Mouse (Mus musculus): ENCODE data around the gene Grifin. TPM values are rescaled to one million over a fixed set of nuclear protein-coding genes. Genes with fewer than 3 reads are reported as not detected.

Grifin gene
- polyA plus RNA-seq, 1 experiment from 2014 or later: not detected

DNA sequence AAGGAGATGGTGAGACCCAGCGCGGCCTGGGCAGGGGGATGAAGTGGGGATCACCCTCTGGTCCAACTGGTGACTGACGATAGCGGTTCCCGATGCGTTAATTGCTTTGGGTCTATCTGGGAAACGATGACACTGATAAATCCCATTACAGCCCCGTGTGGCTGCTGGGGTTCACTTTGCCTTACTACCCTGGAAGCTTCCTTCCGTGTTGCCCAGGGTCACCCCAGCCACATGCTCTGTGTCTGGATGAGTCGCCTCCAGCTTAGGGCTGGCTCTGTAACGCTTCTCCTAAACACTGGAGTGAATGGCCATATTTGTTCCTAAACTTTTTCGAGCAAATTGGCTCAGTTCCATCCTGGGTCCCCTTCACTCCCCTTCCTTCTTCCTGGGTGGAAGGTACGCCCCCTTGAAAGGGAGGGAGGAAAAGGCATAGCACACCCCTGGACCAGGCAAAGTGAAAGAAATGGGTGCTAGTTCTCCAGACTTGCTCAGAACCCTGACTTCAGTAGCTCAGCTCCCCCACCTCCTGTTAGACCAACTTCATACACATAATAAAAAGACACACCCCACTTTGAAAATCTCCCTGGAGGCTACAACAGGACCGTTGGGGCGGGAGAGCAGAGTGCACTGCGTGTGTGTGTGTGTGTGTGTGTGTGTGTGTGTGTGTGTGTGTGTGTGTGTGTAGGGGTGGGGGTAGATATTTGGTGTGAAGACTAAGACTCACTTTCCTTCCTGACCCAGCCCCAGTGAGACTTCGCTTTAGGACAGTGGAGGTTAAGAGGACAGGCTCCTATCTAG is 43.2 kb upstream of the Grifin start:
- Histone ChIP-seq H3K27ac (ENCODE audit: low read depth, low read length) (peak overlapping the region; percentile 98), H3K4me2 (ENCODE audit: low read depth) (peak overlapping the region; percentile 81), H3K9ac (ENCODE audit: low read length) (peak overlapping the region; percentile 85), H3K4me3 (ENCODE audit: low read depth, low read length) (peak overlapping the region; percentile 68), H3K4me1 (ENCODE audit: control insufficient read depth, insufficient read depth, low read length) (peaks cover 49% of the 10 kb centered on the region), H3K36me3 (ENCODE audit: control insufficient read depth, insufficient read depth, low read length) (no peaks in the 10 kb centered on the region; the same call in none of the 2 replicates), H3K27me3 (ENCODE audit: control insufficient read depth, insufficient read depth, low read length) (no peaks in the 10 kb centered on the region), H3K9me3 (ENCODE audit: control insufficient read depth, low read length) (no peaks in the 10 kb centered on the region)
- WGBS: under 1% methylated on average over 16 of the region's 17 CpGs
- ATAC-seq (ENCODE audit: insufficient read depth, low FRiP score, low TSS enrichment) (no peak), DNase-seq (ENCODE audit: low spot score) (peak; percentile 46)

DNA sequence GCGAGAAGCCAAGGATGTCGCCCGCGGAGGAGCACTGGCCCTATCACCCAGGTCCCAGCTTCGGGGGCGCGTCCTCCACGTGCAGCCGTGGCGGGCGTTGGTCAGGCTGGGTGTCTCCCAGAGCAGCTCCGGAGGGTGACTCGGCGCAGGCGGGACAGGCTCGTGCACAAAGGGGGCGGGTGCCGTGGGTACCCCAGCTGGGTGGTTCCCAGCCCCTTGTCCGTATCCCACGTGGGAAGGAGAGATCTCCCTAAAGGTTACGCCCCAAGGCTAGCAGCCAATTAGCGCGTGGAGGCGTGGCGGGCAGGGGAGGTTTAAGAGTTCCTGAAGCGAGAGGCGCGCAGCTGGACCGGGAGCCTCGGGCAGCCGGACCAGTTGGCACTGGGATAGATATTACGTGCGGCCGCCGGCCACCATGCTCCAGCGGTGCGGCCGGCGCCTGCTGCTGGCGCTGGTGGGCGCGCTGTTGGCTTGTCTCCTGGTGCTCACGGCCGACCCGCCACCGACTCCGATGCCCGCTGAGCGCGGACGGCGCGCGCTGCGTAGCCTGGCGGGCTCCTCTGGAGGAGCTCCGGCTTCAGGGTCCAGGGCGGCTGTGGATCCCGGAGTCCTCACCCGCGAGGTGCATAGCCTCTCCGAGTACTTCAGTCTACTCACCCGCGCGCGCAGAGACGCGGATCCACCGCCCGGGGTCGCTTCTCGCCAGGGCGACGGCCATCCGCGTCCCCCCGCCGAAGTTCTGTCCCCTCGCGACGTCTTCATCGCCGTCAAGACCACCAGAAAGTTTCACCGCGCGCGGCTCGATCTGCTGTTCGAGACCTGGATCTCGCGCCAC is 42.3 kb upstream of the Grifin start, which contains the start of gene Lfng:
Lfng (plus strand) TSS at position 320 of the 835 bp plus-strand sequence.
- Histone ChIP-seq H3K36me3 (ENCODE audit: control insufficient read depth, insufficient read depth, low read length) (no peaks in the 10 kb centered on the region; the same call in 1 of the 2 replicates), H3K4me1 (ENCODE audit: control insufficient read depth, insufficient read depth, low read length) (peaks cover 45% of the 10 kb centered on the region), H3K9ac (ENCODE audit: low read length) (peak within 1 kb of the TSS; percentile 85), H3K4me2 (ENCODE audit: low read depth) (peak within 1 kb of the TSS; percentile 81), H3K27me3 (ENCODE audit: control insufficient read depth, insufficient read depth, low read length) (no peaks in the 10 kb centered on the region), H3K9me3 (ENCODE audit: control insufficient read depth, low read length) (no peaks in the 10 kb centered on the region), H3K27ac (ENCODE audit: low read depth, low read length) (peak within 1 kb of the TSS; percentile 98), H3K4me3 (ENCODE audit: low read depth, low read length) (peak within 1 kb of the TSS; percentile 68)
- ATAC-seq (ENCODE audit: insufficient read depth, low FRiP score, low TSS enrichment): peak; percentile 59
- DNase-seq (ENCODE audit: low spot score): peak; percentile 94
- WGBS: under 1% methylated on average over 86 of the region's 91 CpGs

GRCm38 (mm10) chr5:140606386-140606785 is 41.5 kb upstream of the Grifin start:
- Histone ChIP-seq H3K27me3 (ENCODE audit: control insufficient read depth, insufficient read depth, low read length) (no peaks in the 10 kb centered on the region), H3K4me2 (ENCODE audit: low read depth) (peak overlapping the region; percentile 81), H3K9ac (ENCODE audit: low read length) (peak overlapping the region; percentile 52), H3K27ac (ENCODE audit: low read depth, low read length) (no peak overlapping the region), H3K36me3 (ENCODE audit: control insufficient read depth, insufficient read depth, low read length) (no peaks in the 10 kb centered on the region), H3K4me3 (ENCODE audit: low read depth, low read length) (peak overlapping the region; percentile 68), H3K4me1 (ENCODE audit: control insufficient read depth, insufficient read depth, low read length) (peaks cover 37% of the 10 kb centered on the region), H3K9me3 (ENCODE audit: control insufficient read depth, low read length) (no peaks in the 10 kb centered on the region)
- DNase-seq (ENCODE audit: low spot score): peak; percentile 56
- ATAC-seq (ENCODE audit: insufficient read depth, low FRiP score, low TSS enrichment): no peak
- WGBS: under 1% methylated on average over 23 of the region's 23 CpGs

DNA sequence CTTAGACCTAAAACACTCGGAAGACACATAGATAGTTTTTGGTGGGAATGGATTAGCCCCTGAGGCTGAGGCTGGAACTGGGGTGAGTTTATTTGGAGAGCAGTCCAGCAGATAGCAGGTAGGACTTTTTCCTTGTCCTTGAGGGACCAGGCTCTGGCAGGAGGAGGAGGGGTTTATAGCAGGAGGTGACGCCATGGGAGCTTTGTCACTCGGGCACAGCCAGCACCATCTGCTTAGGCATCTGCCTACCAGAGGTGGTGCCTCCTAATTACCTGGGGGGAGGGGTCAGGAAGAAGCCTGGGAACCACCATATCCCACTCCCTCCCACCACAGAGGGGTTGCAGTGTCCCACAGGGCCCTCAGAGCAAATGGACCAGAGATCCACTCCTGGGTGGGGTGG is 40.4 kb upstream of the Grifin start:
- Histone ChIP-seq H3K4me1 (ENCODE audit: control insufficient read depth, insufficient read depth, low read length) (peaks cover 25% of the 10 kb centered on the region), H3K4me3 (ENCODE audit: low read depth, low read length) (no peak overlapping the region), H3K9ac (ENCODE audit: low read length) (no peak overlapping the region), H3K27me3 (ENCODE audit: control insufficient read depth, insufficient read depth, low read length) (no peaks in the 10 kb centered on the region), H3K4me2 (ENCODE audit: low read depth) (no peak overlapping the region), H3K27ac (ENCODE audit: low read depth, low read length) (no peak overlapping the region), H3K36me3 (ENCODE audit: control insufficient read depth, insufficient read depth, low read length) (no peaks in the 10 kb centered on the region), H3K9me3 (ENCODE audit: control insufficient read depth, low read length) (no peaks in the 10 kb centered on the region)
- no peak for ATAC-seq (ENCODE audit: insufficient read depth, low FRiP score, low TSS enrichment)
- peak; percentile 52 for DNase-seq (ENCODE audit: low spot score)
- 16% methylated on average over 3 of the region's 3 CpGs for WGBS

- no peak overlapping the region for H3K9ac ChIP-seq (ENCODE audit: low read length)
- H3K9me3 ChIP-seq (ENCODE audit: control insufficient read depth, low read length): no peaks in the 10 kb centered on the region
- H3K4me1 ChIP-seq (ENCODE audit: control insufficient read depth, insufficient read depth, low read length): peaks cover 23% of the 10 kb centered on the region
- no peak for ATAC-seq (ENCODE audit: insufficient read depth, low FRiP score, low TSS enrichment)
- no peak overlapping the region for H3K4me2 ChIP-seq (ENCODE audit: low read depth)
- H3K27ac ChIP-seq (ENCODE audit: low read depth, low read length): no peak overlapping the region
- no peaks in the 10 kb centered on the region for H3K27me3 ChIP-seq (ENCODE audit: control insufficient read depth, insufficient read depth, low read length)
- no peak for DNase-seq (ENCODE audit: low spot score)
- H3K4me3 ChIP-seq (ENCODE audit: low read depth, low read length): no peak overlapping the region
- no peaks in the 10 kb centered on the region for H3K36me3 ChIP-seq (ENCODE audit: control insufficient read depth, insufficient read depth, low read length)
- 85% methylated on average over 8 of the region's 8 CpGs for WGBS
Observed at GRCm38 (mm10) chr5:140604386-140604785, 39.5 kb upstream of the Grifin start.

- no peak for DNase-seq (ENCODE audit: low spot score)
- WGBS: 36% methylated on average over 2 of the region's 2 CpGs
- Histone ChIP-seq H3K9ac (ENCODE audit: low read length) (no peak overlapping the region), H3K36me3 (ENCODE audit: control insufficient read depth, insufficient read depth, low read length) (no peaks in the 10 kb centered on the region), H3K27ac (ENCODE audit: low read depth, low read length) (no peak overlapping the region), H3K4me1 (ENCODE audit: control insufficient read depth, insufficient read depth, low read length) (peaks cover 18% of the 10 kb centered on the region), H3K4me2 (ENCODE audit: low read depth) (no peak overlapping the region), H3K4me3 (ENCODE audit: low read depth, low read length) (no peak overlapping the region), H3K27me3 (ENCODE audit: control insufficient read depth, insufficient read depth, low read length) (no peaks in the 10 kb centered on the region), H3K9me3 (ENCODE audit: control insufficient read depth, low read length) (no peaks in the 10 kb centered on the region)
- no peak for ATAC-seq (ENCODE audit: insufficient read depth, low FRiP score, low TSS enrichment)
Observed at GRCm38 (mm10) chr5:140602540-140602939, 37.7 kb upstream of the Grifin start.

DNA sequence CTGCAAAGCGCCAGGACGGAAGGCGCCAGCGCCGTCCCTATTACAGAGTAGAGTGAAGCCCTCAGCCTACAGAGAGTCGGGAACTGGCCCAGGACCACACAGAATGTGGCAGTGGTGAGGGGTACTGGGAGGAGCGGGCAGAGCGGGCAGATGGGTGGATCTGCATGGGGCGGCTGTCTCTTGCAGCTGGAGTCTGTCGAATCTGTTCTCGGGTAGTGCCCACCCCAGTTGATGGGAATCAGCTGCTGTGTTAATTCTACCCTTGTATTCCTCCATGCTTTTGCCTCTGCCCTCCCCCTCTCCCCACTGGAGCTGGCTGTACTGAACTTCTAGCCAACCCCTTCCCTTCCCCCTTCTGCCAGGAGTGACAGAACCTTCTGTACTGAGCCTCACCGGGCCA is 36.8 kb upstream of the Grifin start:
- Histone ChIP-seq H3K9ac (ENCODE audit: low read length) (no peak overlapping the region), H3K4me2 (ENCODE audit: low read depth) (no peak overlapping the region), H3K27ac (ENCODE audit: low read depth, low read length) (no peak overlapping the region), H3K4me3 (ENCODE audit: low read depth, low read length) (no peak overlapping the region), H3K9me3 (ENCODE audit: control insufficient read depth, low read length) (no peaks in the 10 kb centered on the region), H3K27me3 (ENCODE audit: control insufficient read depth, insufficient read depth, low read length) (no peaks in the 10 kb centered on the region), H3K4me1 (ENCODE audit: control insufficient read depth, insufficient read depth, low read length) (peaks cover 16% of the 10 kb centered on the region), H3K36me3 (ENCODE audit: control insufficient read depth, insufficient read depth, low read length) (no peaks in the 10 kb centered on the region)
- no peak for DNase-seq (ENCODE audit: low spot score)
- no peak for ATAC-seq (ENCODE audit: insufficient read depth, low FRiP score, low TSS enrichment)
- whole genome bisulfite sequencing: 74% methylated on average over 12 of the region's 12 CpGs

DNA sequence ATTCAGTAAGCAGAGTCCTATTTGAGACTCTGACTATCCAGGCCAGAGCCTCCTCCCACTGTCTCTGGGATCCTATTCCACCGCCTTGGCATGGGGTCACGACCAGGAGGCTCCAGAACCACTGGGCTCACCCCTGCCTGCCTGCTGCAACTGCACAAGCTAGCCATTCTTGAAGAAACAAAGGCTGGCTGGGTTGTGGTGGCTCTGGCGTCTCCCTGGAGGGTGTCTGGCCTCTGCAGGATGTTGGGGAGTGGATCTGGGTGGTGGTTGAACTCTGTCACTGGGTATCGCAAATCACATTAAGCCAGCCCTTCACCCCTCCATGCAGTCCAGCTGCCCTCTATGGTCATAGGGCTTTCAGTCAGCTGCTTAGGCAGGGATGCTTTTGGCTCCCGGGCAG is 35.1 kb upstream of the Grifin start:
- Histone ChIP-seq H3K9me3 (ENCODE audit: control insufficient read depth, low read length) (no peaks in the 10 kb centered on the region), H3K4me1 (ENCODE audit: control insufficient read depth, insufficient read depth, low read length) (0 out of 2 replicates have a peak, but pooled peaks cover 3% of the 10 kb centered on the region), H3K9ac (ENCODE audit: low read length) (no peak overlapping the region; the same call in 1 of the 2 replicates), H3K36me3 (ENCODE audit: control insufficient read depth, insufficient read depth, low read length) (no peaks in the 10 kb centered on the region), H3K27me3 (ENCODE audit: control insufficient read depth, insufficient read depth, low read length) (no peaks in the 10 kb centered on the region), H3K4me3 (ENCODE audit: low read depth, low read length) (no peak overlapping the region), H3K27ac (ENCODE audit: low read depth, low read length) (no peak overlapping the region), H3K4me2 (ENCODE audit: low read depth) (no peak overlapping the region)
- 34% methylated on average over 5 of the region's 5 CpGs for WGBS
- DNase-seq (ENCODE audit: low spot score) (no peak), ATAC-seq (ENCODE audit: insufficient read depth, low FRiP score, low TSS enrichment) (no peak)
